17 mouse cellular contexts compared by ENCODE assay signal in the genomic region with DNA sequence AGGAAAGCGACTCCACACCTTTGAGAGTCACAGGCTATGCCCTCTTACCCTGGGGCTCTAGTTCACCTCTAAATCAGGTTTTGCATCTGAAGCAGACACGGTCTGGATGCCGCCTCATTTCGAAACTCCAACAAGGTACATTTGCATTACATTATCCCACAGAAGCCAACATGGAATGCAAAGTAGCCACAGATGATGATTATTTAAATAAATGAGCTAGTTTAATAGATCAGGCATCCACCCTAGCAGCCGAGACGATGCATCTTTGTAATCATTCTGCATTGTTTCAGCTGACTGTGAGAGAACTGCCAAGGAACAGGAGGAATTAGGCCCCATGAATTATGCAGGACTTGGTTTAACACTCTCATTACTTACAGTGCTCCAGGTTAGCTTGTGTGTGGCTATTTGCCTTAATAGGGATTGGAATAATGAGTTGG. TPM values are rescaled to one million over a fixed set of nuclear protein-coding genes. Genes with fewer than 3 reads are reported as not detected.
DNase-seq lines count a peak whose midpoint lies in the region; ATAC-seq and TF ChIP-seq lines count a peak whose summit lies in the region.
"Had no signal": no experiment of that assay in that cellular context is flagged by ENCODE, and none has a peak within 500 bp of the region (broad histone marks: within the 10 kb centered on the region; RNA-seq: fewer than 3 reads in every experiment).

No protein-coding gene starts in this region.

- WGBS in midbrain, embryonic 11.5 days: 76% methylated on average over 6 of the region's 6 CpGs
- WGBS in midbrain, embryonic 10.5 days: 85% methylated on average over 6 of the region's 6 CpGs
- WGBS in forebrain, embryonic 15.5 days: 19% methylated on average over 6 of the region's 6 CpGs
- WGBS in kidney, postnatal 0 days: 62% methylated on average over 6 of the region's 6 CpGs
- 42% methylated on average over 6 of the region's 6 CpGs for WGBS in neural tube, embryonic 14.5 days
- WGBS in heart, embryonic 12.5 days: 78% methylated on average over 6 of the region's 6 CpGs

- no peak overlapping the region for H3K4me3 ChIP-seq in midbrain, embryonic 11.5 days (ENCODE audit: low read depth, low read length)
- H3K4me3 ChIP-seq in midbrain, embryonic 10.5 days: no peak overlapping the region
- H3K4me3 ChIP-seq in forebrain, embryonic 15.5 days: no peak overlapping the region
- no peak overlapping the region for H3K4me3 ChIP-seq in kidney, postnatal 0 days (replicated peaks; ENCODE audit: low read depth, low read length)
- no peak overlapping the region for H3K4me3 ChIP-seq in neural tube, embryonic 14.5 days (ENCODE audit: low read depth, low read length)
- no peak overlapping the region for H3K4me3 ChIP-seq in heart, embryonic 12.5 days
- H3K4me3 ChIP-seq: left cerebral cortex, adult 2 months; limb, embryonic 12.5 days had no signal

- H3K27ac ChIP-seq in midbrain, embryonic 11.5 days (ENCODE audit: low read depth, low read length): no peak overlapping the region
- H3K27ac ChIP-seq in midbrain, embryonic 10.5 days (replicated peaks): no peak overlapping the region
- H3K27ac ChIP-seq in forebrain, embryonic 15.5 days (replicated peaks): peak overlapping the region; percentile 35; the same call in 1 of the 2 replicates
- no peak overlapping the region for H3K27ac ChIP-seq in kidney, postnatal 0 days
- H3K27ac ChIP-seq in neural tube, embryonic 14.5 days (ENCODE audit: low read depth, low read length): no peak overlapping the region
- H3K27ac ChIP-seq in heart, embryonic 12.5 days (ENCODE audit: poor library complexity, severe bottlenecking): no peak overlapping the region
- H3K27ac ChIP-seq: left cerebral cortex, adult 2 months; limb, embryonic 12.5 days had no signal

- no peak for TF ChIP-seq CTCF in kidney, postnatal 0 days (IDR thresholded peaks at IDR 0.05; ENCODE audit: low read depth)

- H3K27me3 ChIP-seq in midbrain, embryonic 11.5 days (ENCODE audit: control insufficient read depth, insufficient read depth, low read length): no peaks in the 10 kb centered on the region
- H3K27me3 ChIP-seq in midbrain, embryonic 10.5 days (ENCODE audit: low read depth, poor library complexity, severe bottlenecking): no peaks in the 10 kb centered on the region
- no peaks in the 10 kb centered on the region for H3K27me3 ChIP-seq in forebrain, embryonic 15.5 days
- H3K27me3 ChIP-seq in kidney, postnatal 0 days (ENCODE audit: insufficient read depth, low read length): no peaks in the 10 kb centered on the region
- no peaks in the 10 kb centered on the region for H3K27me3 ChIP-seq in neural tube, embryonic 14.5 days (ENCODE audit: control insufficient read depth, insufficient read depth, low read length)
- no peaks in the 10 kb centered on the region for H3K27me3 ChIP-seq in heart, embryonic 12.5 days (replicated peaks)
- H3K27me3 ChIP-seq: limb, embryonic 12.5 days had no signal

- no peaks in the 10 kb centered on the region for H3K36me3 ChIP-seq in midbrain, embryonic 11.5 days (ENCODE audit: control insufficient read depth, insufficient read depth, low read length)
- no peaks in the 10 kb centered on the region for H3K36me3 ChIP-seq in midbrain, embryonic 10.5 days
- no peaks in the 10 kb centered on the region for H3K36me3 ChIP-seq in forebrain, embryonic 15.5 days
- no peaks in the 10 kb centered on the region for H3K36me3 ChIP-seq in kidney, postnatal 0 days (ENCODE audit: insufficient read depth, low read length)
- no peaks in the 10 kb centered on the region for H3K36me3 ChIP-seq in neural tube, embryonic 14.5 days (ENCODE audit: control insufficient read depth, insufficient read depth, low read length)
- H3K36me3 ChIP-seq in heart, embryonic 12.5 days: no peaks in the 10 kb centered on the region
- H3K36me3 ChIP-seq: limb, embryonic 12.5 days had no signal

- no peak overlapping the region for H3K4me2 ChIP-seq in midbrain, embryonic 11.5 days
- H3K4me2 ChIP-seq in forebrain, embryonic 15.5 days (replicated peaks): no peak overlapping the region
- no peak overlapping the region for H3K4me2 ChIP-seq in kidney, postnatal 0 days (ENCODE audit: low read length)
- no peak overlapping the region for H3K4me2 ChIP-seq in neural tube, embryonic 14.5 days (ENCODE audit: low read depth, low read length)
- H3K4me2 ChIP-seq in heart, embryonic 12.5 days: no peak overlapping the region
- H3K4me2 ChIP-seq: limb, embryonic 12.5 days had no signal

- H3K9me3 ChIP-seq in midbrain, embryonic 11.5 days (ENCODE audit: control insufficient read depth, low read length): no peaks in the 10 kb centered on the region
- no peaks in the 10 kb centered on the region for H3K9me3 ChIP-seq in midbrain, embryonic 10.5 days (replicated peaks)
- H3K9me3 ChIP-seq in forebrain, embryonic 15.5 days: no peaks in the 10 kb centered on the region
- no peaks in the 10 kb centered on the region for H3K9me3 ChIP-seq in kidney, postnatal 0 days (replicated peaks; ENCODE audit: low read length)
- H3K9me3 ChIP-seq in neural tube, embryonic 14.5 days (ENCODE audit: control insufficient read depth, low read length): no peaks in the 10 kb centered on the region
- H3K9me3 ChIP-seq in heart, embryonic 12.5 days (replicated peaks): no peaks in the 10 kb centered on the region
- H3K9me3 ChIP-seq: limb, embryonic 12.5 days had no signal

- H3K9ac ChIP-seq in midbrain, embryonic 11.5 days (ENCODE audit: low read length): no peak overlapping the region
- H3K9ac ChIP-seq in forebrain, embryonic 15.5 days (replicated peaks): no peak overlapping the region
- no peak overlapping the region for H3K9ac ChIP-seq in kidney, postnatal 0 days (ENCODE audit: low read depth, low read length)
- H3K9ac ChIP-seq in neural tube, embryonic 14.5 days (replicated peaks; ENCODE audit: low read depth, low read length): no peak overlapping the region
- H3K9ac ChIP-seq in heart, embryonic 12.5 days: no peak overlapping the region
- H3K9ac ChIP-seq: limb, embryonic 12.5 days had no signal

- no peak for DNase-seq in midbrain, embryonic 11.5 days (ENCODE audit: low spot score, missing footprints)
- DNase-seq in midbrain, embryonic 10.5 days (ENCODE audit: low spot score): no peak
- DNase-seq in kidney, postnatal 0 days (ENCODE audit: low spot score): peak; percentile 2
- DNase-seq in layer of hippocampus, adult 11-12 months (ENCODE audit: low spot score): no peak
- DNase-seq: cerebellum, adult 2 months; heart, adult 18-20 months; heart, postnatal 36 days; lung, postnatal 36 days; right cerebral cortex, postnatal 25 days; thymus, adult 18-20 months had no signal

- peak; percentile 59 for ATAC-seq in midbrain, embryonic 11.5 days (ENCODE audit: low FRiP score)
- ATAC-seq in forebrain, embryonic 15.5 days (replicated peaks): peak; percentile 96
- ATAC-seq in kidney, postnatal 0 days (replicated peaks; ENCODE audit: low FRiP score, low read depth): no peak
- ATAC-seq in neural tube, embryonic 14.5 days (ENCODE audit: low read depth): peak; percentile 51; the same call in 1 of the 2 replicates
- no peak for ATAC-seq in heart, embryonic 12.5 days (ENCODE audit: insufficient number of reproducible peaks, low FRiP score)

- no peaks in the 10 kb centered on the region for H3K4me1 ChIP-seq in midbrain, embryonic 11.5 days (ENCODE audit: control insufficient read depth, insufficient read depth, low read length)
- no peaks in the 10 kb centered on the region for H3K4me1 ChIP-seq in midbrain, embryonic 10.5 days
- H3K4me1 ChIP-seq in forebrain, embryonic 15.5 days: peaks cover 15% of the 10 kb centered on the region
- H3K4me1 ChIP-seq in kidney, postnatal 0 days (replicated peaks; ENCODE audit: insufficient read depth, low read length): no peaks in the 10 kb centered on the region
- H3K4me1 ChIP-seq in neural tube, embryonic 14.5 days (ENCODE audit: control insufficient read depth, insufficient read depth, low read length): no peaks in the 10 kb centered on the region
- H3K4me1 ChIP-seq in heart, embryonic 12.5 days (replicated peaks): no peaks in the 10 kb centered on the region
- H3K4me1 ChIP-seq: limb, embryonic 12.5 days had no signal

RNA-seq across cellular contexts. Expression of gene Wdr20rt, which starts 8.9 kb away (rescaled TPM):
- not detected in 2 replicates for polyA plus RNA-seq in midbrain, embryonic 11.5 days (2014; fragmentation: Nextera tagmentation; extraction: Ambion mirVana)
- not detected in 2 replicates for polyA plus RNA-seq in midbrain, embryonic 10.5 days (2016; fragmentation: Nextera tagmentation; extraction: Ambion mirVana)
- not detected in 2 replicates for polyA plus RNA-seq in forebrain, embryonic 15.5 days (2015; fragmentation: Nextera tagmentation; extraction: Ambion mirVana)
- polyA plus RNA-seq in kidney, postnatal 0 days (2015; fragmentation: Nextera tagmentation; extraction: Ambion mirVana): not detected in 2 replicates
- not detected in 2 replicates for polyA plus RNA-seq in neural tube, embryonic 14.5 days (2014; fragmentation: Nextera tagmentation; extraction: Ambion mirVana)
- not detected in 2 replicates for polyA plus RNA-seq in heart, embryonic 12.5 days (2016; fragmentation: Nextera tagmentation; extraction: Ambion mirVana)
- polyA plus RNA-seq: cerebellum, adult 2 months; large intestine, adult 2 months; limb, embryonic 12.5 days; liver, embryonic 16.5 days had no signal

RNA-seq across cellular contexts. Expression of gene Mis18bp1, which starts 44.0 kb away (rescaled TPM):
- 82.2 and 82.8 TPM in 2 replicates for polyA plus RNA-seq in midbrain, embryonic 11.5 days (2014; fragmentation: Nextera tagmentation; extraction: Ambion mirVana)
- polyA plus RNA-seq in midbrain, embryonic 10.5 days (2016; fragmentation: Nextera tagmentation; extraction: Ambion mirVana): 86.3 and 86.9 TPM in 2 replicates
- 33.3 and 34.4 TPM in 2 replicates for polyA plus RNA-seq in forebrain, embryonic 15.5 days (2015; fragmentation: Nextera tagmentation; extraction: Ambion mirVana)
- 31.0 and 31.8 TPM in 2 replicates for polyA plus RNA-seq in kidney, postnatal 0 days (2015; fragmentation: Nextera tagmentation; extraction: Ambion mirVana)
- polyA plus RNA-seq in neural tube, embryonic 14.5 days (2014; fragmentation: Nextera tagmentation; extraction: Ambion mirVana): 5.4 and 7.6 TPM in 2 replicates
- 40.6 TPM in 2 replicates for polyA plus RNA-seq in heart, embryonic 12.5 days (2016; fragmentation: Nextera tagmentation; extraction: Ambion mirVana)

Comparison
In these comparisons a context has a peak if more than half of its experiments do, and no peak if none do; other contexts are left out.
1. ATAC-seq: peak in midbrain, embryonic 11.5 days (single experiment), forebrain, embryonic 15.5 days (single experiment) and neural tube, embryonic 14.5 days (single experiment); none in kidney, postnatal 0 days (single experiment) and heart, embryonic 12.5 days (single experiment).